Mouse (Mus musculus) midbrain, embryonic 11.5 days (tissue): Measurements from ENCODE around the gene Ubtf. TPM values are rescaled to one million over a fixed set of nuclear protein-coding genes. Genes with fewer than 3 reads are reported as not detected.
"Not testable (repeated sequence)": the region's sequence is repeated elsewhere in the genome, so short reads cannot be mapped to it uniquely, and the experiment has no call there.

Experiments used
- ATAC-seq: fragments of 200-750 bp; cut with Nextera tagmentation; 2 replicates; pipeline ENCODE4 v1.8.0; 2017; ENCODE audit warnings: moderate TSS enrichment, moderate library complexity; ENCODE audit not compliant: low FRiP score
- DNase-seq: peaks from one replicate; pipeline ENCODE4 v3.0.0; 2015; ENCODE audit warnings: low spot score; ENCODE audit errors: missing footprints
- H3K27ac ChIP-seq: fragments of 300-500 bp; sonication (generic); 2 replicates; pipeline ENCODE4 v1.5.1; 2014; ENCODE audit warnings: low read depth, low read length
- H3K27me3 ChIP-seq: fragments of 300-500 bp; sonication (generic); 2 replicates; pipeline ENCODE4 v1.6.1; 2014; ENCODE audit warnings: mild to moderate bottlenecking, low read length, moderate library complexity, mixed read lengths; ENCODE audit not compliant: control insufficient read depth, insufficient read depth
- H3K36me3 ChIP-seq: fragments of 300-500 bp; sonication (generic); 2 replicates; pipeline ENCODE4 v1.6.1; 2014; ENCODE audit warnings: mild to moderate bottlenecking, low read length, moderate library complexity, mixed read lengths; ENCODE audit not compliant: control insufficient read depth, insufficient read depth
- H3K4me1 ChIP-seq: fragments of 300-500 bp; sonication (generic); 2 replicates; pipeline ENCODE4 v1.6.1; 2014; ENCODE audit warnings: low read length; ENCODE audit not compliant: control insufficient read depth, insufficient read depth
- H3K4me2 ChIP-seq: fragments of 300-500 bp; sonication (generic); 2 replicates; pipeline ENCODE4 v1.6.1; 2014; ENCODE audit warnings: mild to moderate bottlenecking, moderate library complexity
- H3K4me3 ChIP-seq: fragments of 300-500 bp; sonication (generic); 2 replicates; pipeline ENCODE4 v1.5.1; 2014; ENCODE audit warnings: low read depth, low read length
- H3K9ac ChIP-seq: fragments of 300-500 bp; sonication (generic); 2 replicates; pipeline ENCODE4 v1.6.1; 2014; ENCODE audit warnings: low read length
- H3K9me3 ChIP-seq: fragments of 300-500 bp; sonication (generic); 2 replicates; pipeline ENCODE4 v1.6.1; 2016; ENCODE audit warnings: low read length; ENCODE audit not compliant: control insufficient read depth
- WGBS: fragments of 180-500 bp; shearing (Covaris S2); extraction: QIAGEN DNeasy Blood & Tissue Kit; methylation state at CpG from one replicate; pipeline ENCODE4 v1.1.7; 2014; 5-methylcytosine and 5-hydroxymethylcytosine counted together
- polyA plus RNA-seq: library from polyadenylated mRNA; unstranded; fragments of >200 nt; fragmentation: Nextera tagmentation; extraction: Ambion mirVana; gene quantifications from 2 replicates; pipeline ENCODE4 v1.2.1, GENCODE M21; 2014

Gene Ubtf
- polyA plus RNA-seq, 1 experiment from 2014 or later, result 86.1 TPM

DNA sequence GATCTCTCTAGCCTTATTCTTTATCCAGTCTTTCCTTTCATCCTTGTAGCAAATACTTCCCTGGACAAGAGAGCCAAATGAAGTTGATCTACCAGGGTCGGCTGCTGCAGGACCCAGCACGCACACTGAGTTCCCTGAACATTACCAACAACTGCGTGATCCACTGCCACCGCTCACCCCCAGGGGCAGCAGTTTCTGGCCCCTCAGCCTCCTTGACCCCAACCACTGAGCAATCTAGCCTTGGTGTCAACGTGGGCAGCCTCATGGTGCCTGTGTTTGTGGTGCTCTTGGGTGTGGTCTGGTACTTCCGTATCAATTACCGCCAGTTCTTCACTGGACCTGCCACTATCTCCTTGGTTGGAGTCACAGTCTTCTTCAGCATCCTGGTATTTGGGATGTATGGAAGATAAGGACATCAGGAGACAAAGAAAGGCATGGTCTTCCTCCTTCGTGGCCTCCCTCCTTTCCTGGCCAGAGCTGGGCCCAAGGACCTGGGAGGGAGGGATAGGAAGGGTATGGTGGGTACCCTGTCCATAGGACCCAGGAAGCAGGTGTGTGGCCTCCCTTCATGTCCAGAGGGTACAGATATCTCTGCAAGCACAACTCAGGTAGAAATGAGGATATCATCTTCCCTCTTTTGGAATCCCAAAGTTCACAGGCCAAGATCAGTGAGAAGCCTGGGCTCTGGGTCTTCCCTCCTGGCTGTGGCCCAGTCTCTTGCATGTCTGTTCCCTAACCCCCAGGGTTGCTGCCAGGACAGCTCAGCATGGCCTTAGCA is 31.3 kb downstream of the Ubtf start:
- no peak overlapping the region for H3K9ac ChIP-seq
- ATAC-seq, result no peak
- H3K27ac ChIP-seq, result no peak overlapping the region; the same call in 1 of the 2 replicates
- H3K4me3 ChIP-seq, result no peak overlapping the region
- 90% methylated on average over 8 of the region's 8 CpGs for WGBS
- peaks cover 22% of the 10 kb centered on the region for H3K36me3 ChIP-seq
- DNase-seq, result peak; percentile 81
- H3K4me1 ChIP-seq, result peaks cover 4% of the 10 kb centered on the region; the same call in 1 of the 2 replicates
- no peaks in the 10 kb centered on the region for H3K27me3 ChIP-seq
- H3K9me3 ChIP-seq, result no peaks in the 10 kb centered on the region
- no peak overlapping the region for H3K4me2 ChIP-seq

DNA sequence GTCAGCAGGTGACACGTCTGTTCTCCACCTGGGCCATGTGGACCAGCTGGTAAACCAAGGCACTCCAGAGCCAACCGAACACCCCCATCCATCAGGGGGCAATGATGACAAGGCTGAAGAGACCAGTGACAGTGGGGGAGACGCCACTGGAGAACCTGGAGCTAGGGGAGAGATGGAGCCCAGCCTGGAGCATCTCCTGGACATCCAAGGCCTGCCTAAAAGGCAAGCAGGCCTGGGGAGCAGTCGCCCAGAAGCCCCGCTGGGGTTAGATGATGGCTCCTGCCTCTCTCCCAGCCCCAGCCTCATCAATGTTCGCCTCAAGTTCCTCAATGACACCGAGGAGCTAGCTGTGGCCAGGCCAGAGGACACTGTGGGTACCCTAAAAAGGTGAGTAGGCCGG is 32.1 kb downstream of the Ubtf start:
- Histone ChIP-seq H3K36me3 (peaks cover 20% of the 10 kb centered on the region), H3K4me3 (no peak overlapping the region), H3K27ac (no peak overlapping the region), H3K4me1 (peaks cover 4% of the 10 kb centered on the region; the same call in 1 of the 2 replicates), H3K27me3 (no peaks in the 10 kb centered on the region), H3K9ac (no peak overlapping the region), H3K9me3 (no peaks in the 10 kb centered on the region), H3K4me2 (no peak overlapping the region)
- WGBS, result 93% methylated on average over 8 of the region's 8 CpGs
- DNase-seq (no peak), ATAC-seq (no peak)

DNA sequence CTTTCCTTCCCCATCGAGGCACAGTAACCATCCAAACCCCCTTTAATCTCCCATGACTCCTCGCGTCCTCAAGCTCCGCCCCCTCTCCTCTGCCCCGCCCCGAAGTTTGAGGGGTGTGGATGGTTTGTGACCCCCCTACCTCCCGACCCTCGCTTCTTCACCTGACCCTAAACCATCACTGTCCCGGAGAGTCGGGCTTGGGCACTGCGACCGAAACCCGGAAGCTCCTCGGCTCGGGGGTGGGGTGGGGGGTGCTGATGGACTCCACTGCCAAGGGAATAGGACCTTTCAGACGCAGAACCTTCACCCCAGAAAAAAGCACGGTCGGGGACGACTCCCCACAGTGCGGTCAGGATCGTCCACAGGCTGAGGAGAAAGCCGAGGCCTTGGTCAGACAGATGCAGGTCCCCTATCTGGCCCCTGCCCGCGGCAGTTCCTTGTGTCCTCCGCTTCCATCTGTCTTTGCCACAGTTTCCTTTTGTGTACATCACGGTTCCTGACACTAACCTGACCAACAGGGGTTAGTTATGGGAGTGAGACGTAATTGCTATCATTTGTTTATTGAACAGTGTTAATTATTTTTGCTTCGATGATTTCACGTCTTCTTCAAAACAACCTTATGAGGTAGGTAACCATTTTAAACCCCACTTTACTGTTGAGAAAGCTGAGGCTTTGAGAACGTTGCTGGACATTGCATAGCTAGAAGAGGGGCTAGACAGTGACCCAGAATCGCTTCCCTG is 34.3 kb downstream of the Ubtf start:
- peak; percentile 72 for ATAC-seq
- peaks cover 4% of the 10 kb centered on the region; the same call in 1 of the 2 replicates for H3K4me1 ChIP-seq
- no peaks in the 10 kb centered on the region for H3K27me3 ChIP-seq
- H3K9me3 ChIP-seq, result no peaks in the 10 kb centered on the region
- 0 out of 2 replicates have a peak overlapping the region, but pooled peaks have one; percentile 54 for H3K27ac ChIP-seq
- H3K4me3 ChIP-seq, result peak overlapping the region; percentile 80
- DNase-seq, result no peak
- peak overlapping the region; percentile 79 for H3K9ac ChIP-seq
- H3K36me3 ChIP-seq, result peaks cover 4% of the 10 kb centered on the region; the same call in 1 of the 2 replicates
- peak overlapping the region; percentile 78 for H3K4me2 ChIP-seq
- 7% methylated on average over 31 of the region's 31 CpGs for WGBS

DNA sequence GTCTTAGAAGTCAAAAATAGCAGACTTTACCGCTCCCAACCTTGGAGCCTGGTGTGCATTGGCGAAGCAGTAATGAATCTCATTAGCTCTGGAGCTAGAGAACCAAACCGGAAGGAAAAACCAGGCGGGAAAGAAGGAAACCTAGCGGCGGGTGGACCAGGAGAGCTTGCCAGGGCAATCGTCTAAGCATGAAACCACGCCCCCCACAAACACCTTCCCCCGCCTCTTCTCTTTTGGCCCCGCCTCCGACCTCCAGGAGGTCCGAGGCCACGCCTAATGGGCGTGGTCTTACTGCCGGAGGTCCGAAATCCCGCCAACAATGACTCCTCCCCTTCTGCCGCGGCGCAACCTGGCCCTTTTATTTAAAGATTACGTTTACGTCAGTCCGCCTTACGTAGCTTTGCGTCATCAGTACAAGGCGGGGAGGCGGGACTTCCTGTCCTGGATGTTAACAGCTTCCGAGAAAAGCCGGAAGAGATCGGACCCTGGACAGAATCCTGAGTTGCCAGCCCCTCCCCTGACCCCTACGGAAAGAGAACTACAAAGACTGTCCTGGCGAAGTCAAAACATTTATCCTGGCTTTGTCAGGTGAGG is 34.9 kb downstream of the Ubtf start, which contains the start of gene Tmub2:
Tmub2 (plus strand) TSS at position 431 of the 594 bp plus-strand sequence.
- peaks cover 3% of the 10 kb centered on the region; the same call in 1 of the 2 replicates for H3K36me3 ChIP-seq
- H3K9me3 ChIP-seq, result no peaks in the 10 kb centered on the region
- DNase-seq (peak; percentile 99), ATAC-seq (peak; percentile 90)
- peaks cover 4% of the 10 kb centered on the region; the same call in 1 of the 2 replicates for H3K4me1 ChIP-seq
- no peaks in the 10 kb centered on the region for H3K27me3 ChIP-seq
- H3K4me2 ChIP-seq, result peak within 1 kb of the TSS; percentile 78
- 0 out of 2 replicates have a peak within 1 kb of the TSS, but pooled peaks have one; percentile 54 for H3K27ac ChIP-seq
- WGBS, result under 1% methylated on average over 32 of the region's 32 CpGs
- H3K9ac ChIP-seq, result peak within 1 kb of the TSS; percentile 79
- peak within 1 kb of the TSS; percentile 80 for H3K4me3 ChIP-seq

DNA sequence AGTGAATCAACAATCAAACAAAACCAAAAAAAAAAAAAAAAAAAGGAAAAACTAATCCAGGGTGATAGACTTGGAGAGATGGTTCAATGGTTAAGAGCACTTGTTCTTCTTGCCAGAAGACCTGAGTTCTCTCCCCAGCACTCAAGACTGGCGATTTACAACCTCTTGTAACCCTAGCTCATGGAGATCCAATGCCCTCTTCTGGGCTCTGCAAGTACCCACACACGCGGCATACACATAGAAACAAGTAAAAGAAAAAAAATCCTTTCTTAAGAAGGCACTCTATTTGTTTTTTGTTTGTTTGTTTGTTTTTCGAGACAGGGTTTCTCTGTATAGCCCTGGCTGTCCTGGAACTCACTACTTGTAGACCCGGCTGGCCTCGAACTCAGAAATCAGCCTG is 35.6 kb downstream of the Ubtf start:
- ATAC-seq (no peak), DNase-seq (no peak)
- no peak overlapping the region for H3K9ac ChIP-seq
- peak overlapping the region; percentile 80; the same call in 1 of the 2 replicates for H3K4me3 ChIP-seq
- no peaks in the 10 kb centered on the region for H3K9me3 ChIP-seq
- no peak overlapping the region for H3K27ac ChIP-seq
- H3K4me1 ChIP-seq, result peaks cover 4% of the 10 kb centered on the region; the same call in 1 of the 2 replicates
- H3K36me3 ChIP-seq, result peaks cover 3% of the 10 kb centered on the region; the same call in 1 of the 2 replicates
- peak overlapping the region; percentile 78; the same call in 1 of the 2 replicates for H3K4me2 ChIP-seq
- WGBS, result 88% methylated on average over 6 of the region's 6 CpGs
- H3K27me3 ChIP-seq, result no peaks in the 10 kb centered on the region

DNA sequence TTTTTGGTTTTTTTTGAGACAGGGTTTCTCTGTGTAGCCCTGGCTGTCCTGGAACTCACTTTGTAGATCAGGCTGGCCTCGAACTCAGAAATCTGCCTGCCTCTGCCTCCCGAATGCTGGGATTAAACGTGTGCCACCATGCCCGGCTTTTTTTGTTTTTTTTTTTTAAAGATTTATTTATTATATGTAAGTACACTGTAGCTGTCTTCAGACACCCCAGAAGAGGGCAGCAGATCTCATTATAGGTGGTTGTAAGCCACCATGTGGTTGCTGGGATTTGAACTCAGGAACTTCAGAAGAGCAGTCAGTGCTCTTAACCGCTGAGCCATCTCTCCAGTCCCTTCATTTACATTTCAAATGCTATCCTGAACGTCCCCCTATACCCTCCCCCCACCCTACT is 39.3 kb downstream of the Ubtf start:
- 72% methylated on average over 6 of the region's 6 CpGs for WGBS
- H3K36me3 ChIP-seq, H3K4me3 ChIP-seq, H3K4me1 ChIP-seq, H3K27ac ChIP-seq, H3K9ac ChIP-seq, H3K4me2 ChIP-seq, H3K27me3 ChIP-seq, ATAC-seq, H3K9me3 ChIP-seq: not testable (repeated sequence)
- DNase-seq, result peak; percentile 31

DNA sequence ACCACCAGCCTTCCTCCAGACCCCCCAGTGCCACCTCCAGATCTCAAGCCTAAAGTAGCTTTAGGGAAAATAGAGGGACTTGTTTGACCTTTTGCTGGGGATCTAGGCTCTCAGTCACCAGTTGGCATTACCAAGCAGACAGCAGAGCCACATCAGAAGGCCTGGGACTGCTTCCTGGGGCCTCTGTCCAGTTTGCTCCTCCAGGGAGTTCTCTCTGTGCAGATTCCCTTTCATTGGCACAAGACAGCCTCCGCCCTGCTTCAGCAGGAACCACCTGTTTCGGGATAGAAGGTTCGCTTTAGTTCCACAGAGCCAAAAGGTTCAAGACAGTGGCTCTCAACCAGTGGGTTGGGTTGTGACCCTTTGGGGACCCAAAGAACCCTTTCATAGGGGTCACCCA is 39.9 kb downstream of the Ubtf start:
- no peak overlapping the region for H3K27ac ChIP-seq
- ATAC-seq, result no peak
- H3K4me3 ChIP-seq, result no peak overlapping the region
- WGBS, result 89% methylated on average over 3 of the region's 3 CpGs
- peaks cover 5% of the 10 kb centered on the region for H3K27me3 ChIP-seq
- DNase-seq, result no peak
- peaks cover 4% of the 10 kb centered on the region for H3K4me1 ChIP-seq
- H3K36me3 ChIP-seq, result no peaks in the 10 kb centered on the region
- no peak overlapping the region for H3K4me2 ChIP-seq
- no peak overlapping the region for H3K9ac ChIP-seq
- H3K9me3 ChIP-seq, result no peaks in the 10 kb centered on the region

DNA sequence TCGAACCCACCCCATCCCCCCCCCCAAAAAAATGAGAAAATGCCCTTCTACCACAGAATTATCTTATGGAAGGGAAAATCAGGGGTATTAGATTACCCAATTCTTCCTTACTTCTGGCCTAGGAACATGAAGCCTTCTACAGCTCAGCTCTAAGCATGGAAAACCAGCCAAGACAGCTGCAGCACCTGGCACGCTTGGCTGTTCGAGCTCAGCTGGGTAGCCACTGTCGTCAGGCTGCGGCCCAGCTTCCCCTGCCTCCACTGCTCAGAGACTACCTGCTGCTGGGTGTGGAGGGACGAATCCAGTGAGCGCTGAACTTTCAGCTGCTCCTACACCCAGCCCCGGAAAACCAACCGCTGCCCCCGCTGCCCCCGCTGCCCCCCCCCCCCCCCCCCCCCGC is 41.8 kb downstream of the Ubtf start:
- peaks cover 4% of the 10 kb centered on the region for H3K4me1 ChIP-seq
- ATAC-seq, result no peak

More for the DNA sequence above, 41.8 kb downstream of the Ubtf start:
- no peak for DNase-seq
- H3K27ac ChIP-seq, result no peak overlapping the region
- H3K4me2 ChIP-seq, result no peak overlapping the region
- H3K9ac ChIP-seq, result no peak overlapping the region
- H3K27me3 ChIP-seq, result peaks cover 5% of the 10 kb centered on the region
- H3K9me3 ChIP-seq, result no peaks in the 10 kb centered on the region
- 48% methylated on average over 9 of the region's 12 CpGs for WGBS
- H3K4me3 ChIP-seq, result no peak overlapping the region
- no peaks in the 10 kb centered on the region for H3K36me3 ChIP-seq
